Mouse (Mus musculus): Measurements from ENCODE around the gene Wdr27. TPM values are rescaled to one million over a fixed set of nuclear protein-coding genes. Genes with fewer than 3 reads are reported as not detected.
"Not testable (repeated sequence)": the region's sequence is repeated elsewhere in the genome, so short reads cannot be mapped to it uniquely, and the experiment has no call there.

Gene Wdr27
- polyA plus RNA-seq, 1 experiment from 2014 or later = 0.95 TPM

DNA sequence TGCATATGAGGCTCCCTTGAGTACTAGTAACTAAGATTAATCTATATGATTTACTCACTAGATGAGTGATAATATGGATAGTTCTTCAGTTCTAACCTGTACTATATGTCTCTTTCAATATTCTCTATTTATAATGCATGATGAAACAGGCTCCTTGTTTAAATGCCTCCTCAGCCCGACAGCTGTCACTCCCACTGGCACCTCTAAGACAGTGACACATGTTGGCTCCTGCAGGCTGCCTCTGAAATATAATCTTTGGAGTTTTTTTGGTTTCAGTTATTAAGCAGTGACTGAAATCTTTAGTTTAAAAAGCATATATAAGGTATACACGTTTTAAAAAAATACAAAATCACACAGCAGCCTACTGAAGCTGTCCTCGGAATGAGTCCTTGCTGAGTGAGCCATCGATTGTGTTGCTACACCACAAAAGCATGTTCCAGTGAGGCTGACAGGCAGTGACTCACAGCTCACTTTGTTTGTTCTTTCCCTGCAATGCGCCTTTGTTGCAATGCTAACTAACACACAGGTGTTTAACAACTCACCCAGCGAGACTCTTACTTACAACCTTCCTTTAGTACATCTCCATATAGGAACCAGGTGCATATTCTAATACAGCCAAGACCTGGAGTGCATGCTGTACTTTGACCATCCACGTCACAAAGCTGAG is 6.3 kb upstream of the Wdr27 start:
- Histone ChIP-seq H3K36me3 (ENCODE audit: inconsistent target) (peaks cover 43% of the 10 kb centered on the region), H3K4me3 (ENCODE audit: inconsistent target) (no peak overlapping the region), H3K79me2 (ENCODE audit: inconsistent target) (peaks cover 26% of the 10 kb centered on the region), H3K27ac (no peak overlapping the region)
- 91% methylated on average over 7 of the region's 7 CpGs for WGBS (ENCODE audit: missing documents)

DNA sequence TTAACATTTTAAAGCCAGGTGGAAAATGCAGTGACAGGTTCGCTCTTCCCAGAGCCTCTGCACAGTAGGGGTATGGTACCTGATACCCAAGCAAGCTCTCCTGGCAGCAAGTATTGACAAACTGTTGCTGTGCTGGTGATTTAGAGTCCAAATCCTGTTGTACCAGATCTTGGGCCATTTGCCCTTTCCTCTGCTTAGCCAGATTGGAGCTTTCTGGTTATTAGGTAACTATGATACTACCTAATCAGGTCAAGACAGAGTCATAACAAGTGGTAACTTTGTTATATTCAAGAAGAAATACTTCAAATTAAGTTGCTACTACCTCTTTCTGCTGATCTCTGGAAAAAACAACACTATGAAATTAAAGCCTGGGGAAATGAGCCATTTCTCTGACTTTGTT is 1.6 kb upstream of the Wdr27 start:
- 100% methylated on average over 1 of the region's 1 CpGs for WGBS (ENCODE audit: missing documents)
- Histone ChIP-seq H3K79me2 (ENCODE audit: inconsistent target) (peaks cover 38% of the 10 kb centered on the region), H3K27ac (no peak overlapping the region), H3K36me3 (ENCODE audit: inconsistent target) (peaks cover 11% of the 10 kb centered on the region; the same call in 1 of the 2 replicates), H3K4me3 (ENCODE audit: inconsistent target) (no peak overlapping the region)

DNA sequence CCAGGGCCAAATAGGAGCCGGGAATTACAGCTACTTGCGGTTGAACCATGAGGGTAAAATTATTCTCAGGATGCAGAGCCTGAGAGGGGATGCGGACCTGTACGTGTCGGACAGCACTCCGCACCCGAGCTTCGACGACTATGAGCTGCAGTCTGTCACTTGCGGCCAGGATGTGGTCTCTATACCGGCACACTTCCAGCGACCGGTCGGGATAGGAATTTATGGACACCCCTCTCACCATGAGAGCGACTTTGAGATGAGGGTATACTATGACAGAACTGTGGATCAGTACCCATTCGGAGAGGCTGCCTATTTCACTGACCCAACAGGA is 736 bp upstream of the Wdr27 start:
- 16% methylated on average over 16 of the region's 16 CpGs for WGBS (ENCODE audit: missing documents)
- peak overlapping the region; percentile 99 for H3K4me3 ChIP-seq (ENCODE audit: inconsistent target)
- H3K36me3 ChIP-seq (ENCODE audit: inconsistent target) = 0 out of 2 replicates have a peak, but pooled peaks cover 6% of the 10 kb centered on the region
- peak overlapping the region; percentile 67 for H3K27ac ChIP-seq
- H3K79me2 ChIP-seq (ENCODE audit: inconsistent target) = peaks cover 38% of the 10 kb centered on the region

DNA sequence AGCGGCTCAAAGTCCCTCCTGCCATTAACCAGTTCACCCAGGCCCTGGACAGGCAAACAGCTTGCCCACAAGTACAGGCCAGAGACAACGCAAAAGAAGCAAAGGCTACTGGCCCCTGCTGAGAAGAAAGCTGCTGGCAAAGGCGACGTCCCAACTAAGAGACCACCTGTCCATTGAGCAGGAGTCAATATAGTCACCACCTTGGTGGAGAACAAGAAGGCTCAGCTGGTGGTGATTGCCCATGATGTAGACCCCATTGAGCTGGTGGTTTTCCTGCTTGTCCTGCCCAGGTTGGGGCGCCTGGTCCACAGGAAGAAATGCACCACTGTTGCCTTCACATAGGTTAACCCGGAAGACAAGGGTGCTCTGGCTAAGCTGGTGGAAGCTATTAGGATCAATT is 777 bp downstream of the Wdr27 start:
- not testable (repeated sequence) for H3K27ac ChIP-seq; H3K36me3 ChIP-seq (ENCODE audit: inconsistent target)
- H3K4me3 ChIP-seq (ENCODE audit: inconsistent target) = peak overlapping the region; percentile 99
- 68% methylated on average over 6 of the region's 6 CpGs for WGBS (ENCODE audit: missing documents)
- H3K79me2 ChIP-seq (ENCODE audit: inconsistent target) = peaks cover 38% of the 10 kb centered on the region

DNA sequence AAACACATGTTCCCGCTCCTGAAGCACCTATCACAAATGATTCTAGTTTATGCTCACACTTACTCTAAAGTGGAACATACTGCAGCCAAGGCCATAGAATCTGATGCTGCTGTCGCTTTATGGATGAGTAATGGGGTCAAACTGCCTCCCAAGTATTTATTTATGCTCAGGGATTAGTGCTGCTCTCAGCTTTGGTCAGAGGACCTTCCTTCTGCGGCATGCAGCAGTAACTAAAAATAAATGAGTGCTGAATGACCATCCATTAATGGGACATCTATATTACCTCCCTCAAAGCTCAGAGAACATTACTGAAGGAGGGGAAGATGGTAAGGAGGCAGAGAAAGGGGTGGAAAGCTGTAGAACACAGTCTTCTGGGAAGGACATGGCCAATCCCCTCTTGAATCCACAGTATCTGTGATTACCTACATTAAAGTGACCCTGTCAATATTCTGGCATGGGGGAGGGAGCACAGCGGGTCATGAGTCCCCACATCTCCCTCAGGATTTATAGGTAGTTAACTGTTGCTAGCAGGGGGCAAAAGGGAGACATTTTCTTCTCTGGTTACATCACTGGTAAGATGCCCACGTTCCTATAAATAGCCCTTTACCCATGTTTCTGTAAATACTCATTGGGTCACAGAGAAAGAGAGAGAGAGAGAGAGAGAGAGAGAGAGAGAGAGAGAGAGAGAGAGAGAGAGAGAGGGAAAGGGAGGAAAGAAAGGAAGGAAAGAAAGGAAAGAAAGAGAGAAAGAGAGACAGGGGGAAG is 6.9 kb downstream of the Wdr27 start:
- H3K36me3 ChIP-seq (ENCODE audit: inconsistent target) = no peaks in the 10 kb centered on the region
- no peak overlapping the region for H3K27ac ChIP-seq
- WGBS (ENCODE audit: missing documents) = 96% methylated on average over 4 of the region's 5 CpGs
- H3K79me2 ChIP-seq (ENCODE audit: inconsistent target) = no peaks in the 10 kb centered on the region
- no peak overlapping the region for H3K4me3 ChIP-seq (ENCODE audit: inconsistent target)

DNA sequence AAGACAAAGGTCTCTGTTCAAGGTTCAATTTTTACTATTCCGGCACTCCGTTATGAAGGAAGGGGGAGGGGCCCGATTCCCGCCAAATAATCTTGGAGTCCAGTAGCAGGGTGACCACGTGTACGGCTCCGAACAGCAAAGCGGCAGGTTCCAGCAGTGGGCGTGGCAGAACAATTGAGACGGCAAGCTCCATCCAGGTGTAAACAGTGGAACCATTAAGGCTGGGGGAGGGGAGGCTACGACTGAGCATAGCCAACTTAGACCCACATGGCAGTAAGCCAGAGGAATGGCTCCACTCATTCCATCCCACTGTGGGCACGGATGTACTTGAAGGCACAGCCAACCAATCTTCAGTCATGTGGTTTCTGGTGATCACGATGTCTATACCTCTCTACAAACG is 7.7 kb downstream of the Wdr27 start:
- H3K36me3 ChIP-seq (ENCODE audit: inconsistent target); H3K79me2 ChIP-seq (ENCODE audit: inconsistent target); H3K27ac ChIP-seq; H3K4me3 ChIP-seq (ENCODE audit: inconsistent target): not testable (repeated sequence)
- 97% methylated on average over 6 of the region's 14 CpGs for WGBS (ENCODE audit: missing documents)

DNA sequence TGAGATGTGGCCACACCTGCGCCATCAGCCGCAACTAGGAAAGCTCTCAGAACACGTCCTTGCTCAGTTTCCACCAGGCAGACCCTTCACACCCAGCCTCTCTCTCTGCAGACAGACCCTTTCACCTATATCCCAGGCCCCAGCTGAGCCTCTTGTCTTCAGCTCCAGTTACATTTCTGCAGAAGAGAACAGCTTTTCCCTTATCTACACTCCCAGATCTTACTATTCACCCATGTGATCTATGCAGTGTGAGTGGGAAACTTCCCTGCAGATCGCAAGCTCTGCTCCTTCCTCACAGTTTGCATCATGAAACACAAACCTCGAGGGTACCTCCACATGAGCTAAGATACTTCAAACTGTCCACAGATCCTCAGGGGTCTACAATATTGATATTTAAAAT is 11.5 kb downstream of the Wdr27 start:
- no peak overlapping the region for H3K4me3 ChIP-seq (ENCODE audit: inconsistent target)
- no peak overlapping the region for H3K27ac ChIP-seq
- H3K36me3 ChIP-seq (ENCODE audit: inconsistent target) = no peaks in the 10 kb centered on the region
- no peaks in the 10 kb centered on the region for H3K79me2 ChIP-seq (ENCODE audit: inconsistent target)
- 72% methylated on average over 5 of the region's 5 CpGs for WGBS (ENCODE audit: missing documents)

DNA sequence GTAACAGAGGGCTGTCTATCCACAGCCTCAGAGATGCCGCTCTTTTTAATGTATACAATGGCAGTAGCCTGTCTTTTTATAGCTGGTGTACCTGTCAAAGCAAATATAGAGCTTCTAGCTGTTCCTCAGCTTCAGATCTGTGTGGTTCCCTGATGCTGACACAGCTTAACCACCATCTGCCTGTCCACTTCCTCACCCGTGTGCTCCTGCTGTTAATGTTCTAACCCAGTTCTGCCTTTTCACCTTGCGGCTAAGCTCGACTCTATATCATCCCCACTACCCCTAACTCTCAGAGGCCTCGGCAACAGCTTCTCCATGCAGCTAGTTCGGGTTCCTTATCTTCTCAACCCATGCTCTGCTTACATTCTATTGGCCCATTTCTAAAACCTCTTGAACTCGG is 12.3 kb downstream of the Wdr27 start:
- 12% methylated on average over 7 of the region's 7 CpGs for WGBS (ENCODE audit: missing documents)
- Histone ChIP-seq H3K36me3 (ENCODE audit: inconsistent target) (no peaks in the 10 kb centered on the region), H3K4me3 (ENCODE audit: inconsistent target) (no peak overlapping the region), H3K27ac (no peak overlapping the region), H3K79me2 (ENCODE audit: inconsistent target) (no peaks in the 10 kb centered on the region)

DNA sequence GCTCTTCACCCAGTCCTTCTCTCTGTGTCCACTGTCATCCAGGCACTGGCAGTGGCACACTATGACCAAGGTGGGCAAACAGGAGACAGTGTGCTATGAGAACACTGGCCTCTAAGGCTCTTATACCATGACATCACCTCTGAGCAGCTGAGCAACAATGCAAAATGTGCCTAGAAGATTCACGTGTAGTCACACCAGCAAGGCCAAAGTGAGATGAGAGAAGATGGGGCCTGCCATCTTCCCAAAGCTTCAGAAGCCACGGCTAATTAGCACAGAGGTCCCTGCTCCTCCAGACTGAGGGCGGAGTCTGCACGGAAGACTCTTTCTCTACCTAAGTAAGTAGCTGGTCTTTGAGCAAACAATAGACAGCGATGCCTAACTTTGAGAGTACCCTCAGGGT is 14.3 kb downstream of the Wdr27 start:
- Histone ChIP-seq H3K79me2 (ENCODE audit: inconsistent target) (no peaks in the 10 kb centered on the region), H3K4me3 (ENCODE audit: inconsistent target) (no peak overlapping the region), H3K27ac (no peak overlapping the region), H3K36me3 (ENCODE audit: inconsistent target) (no peaks in the 10 kb centered on the region)
- WGBS (ENCODE audit: missing documents) = 95% methylated on average over 5 of the region's 5 CpGs

DNA sequence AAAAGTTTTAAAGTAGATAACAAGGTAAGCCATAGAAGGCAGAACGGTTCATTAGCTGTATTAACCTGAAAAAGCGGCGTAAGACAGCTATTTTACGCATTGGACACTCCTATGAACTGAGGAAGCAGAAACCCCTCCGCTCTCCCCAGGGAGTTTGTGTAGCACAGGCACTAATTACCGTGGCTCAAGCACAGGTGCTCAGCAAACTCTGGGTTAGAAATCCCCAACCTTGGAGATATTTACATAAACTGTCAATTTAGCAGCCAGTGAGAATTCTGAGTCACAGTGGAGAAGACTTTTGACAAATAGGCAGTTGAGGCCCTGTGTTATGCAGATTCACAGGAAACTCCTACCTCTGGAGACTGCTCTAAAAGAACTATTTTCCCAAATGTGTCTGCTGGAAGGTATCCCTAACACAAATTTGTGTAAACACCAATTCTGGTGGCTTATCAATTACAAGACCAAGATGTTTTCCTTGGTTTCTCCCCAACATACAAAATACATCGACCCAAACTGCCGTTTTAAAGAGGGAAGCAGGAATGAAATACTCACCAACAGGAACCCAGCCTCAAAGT is 15.2 kb downstream of the Wdr27 start:
- WGBS (ENCODE audit: missing documents) = 74% methylated on average over 8 of the region's 8 CpGs
- Histone ChIP-seq H3K27ac (no peak overlapping the region), H3K4me3 (ENCODE audit: inconsistent target) (no peak overlapping the region), H3K79me2 (ENCODE audit: inconsistent target) (no peaks in the 10 kb centered on the region), H3K36me3 (ENCODE audit: inconsistent target) (no peaks in the 10 kb centered on the region)

DNA sequence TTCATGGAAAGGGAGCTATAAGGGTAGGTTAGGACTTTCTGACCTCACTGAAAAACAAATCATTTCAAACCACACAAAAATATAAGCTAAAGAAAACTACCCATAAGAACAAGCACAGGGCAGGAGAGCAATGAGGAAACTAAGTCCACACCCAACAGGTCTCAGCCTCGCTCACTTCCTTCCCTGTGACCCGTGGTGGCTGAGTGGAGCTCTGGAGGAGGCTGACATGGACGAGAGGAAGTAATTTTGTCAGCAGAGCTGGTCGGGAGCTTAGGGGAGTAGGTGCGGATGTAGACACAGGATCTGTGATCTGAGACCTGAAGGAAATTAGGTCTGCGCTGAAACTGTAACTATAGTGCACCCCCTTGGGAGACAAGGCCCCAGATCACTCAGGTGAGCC is 21.4 kb downstream of the Wdr27 start:
- 7% methylated on average over 6 of the region's 6 CpGs for whole genome bisulfite sequencing (ENCODE audit: missing documents)
- Histone ChIP-seq H3K36me3 (ENCODE audit: inconsistent target) (no peaks in the 10 kb centered on the region), H3K79me2 (ENCODE audit: inconsistent target) (no peaks in the 10 kb centered on the region), H3K27ac (no peak overlapping the region), H3K4me3 (ENCODE audit: inconsistent target) (no peak overlapping the region)

DNA sequence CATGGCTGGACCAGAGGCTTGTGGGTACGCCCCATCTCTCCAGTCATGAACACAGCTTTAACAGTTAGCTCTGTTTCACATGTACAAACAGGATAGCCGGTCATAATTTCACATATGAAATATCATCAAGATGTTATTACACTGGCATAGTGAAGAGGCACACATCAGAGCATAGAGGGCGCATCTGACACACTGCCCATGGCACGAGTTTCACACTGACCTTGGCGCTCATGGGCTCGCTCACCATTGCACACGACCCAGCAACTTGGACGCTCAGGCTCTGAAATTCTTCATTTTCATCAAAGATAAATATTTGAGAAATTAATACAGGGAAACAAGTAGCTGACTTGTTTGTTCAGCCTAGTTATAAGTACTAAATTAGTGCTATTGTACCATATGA is 25.1 kb downstream of the Wdr27 start:
- H3K27ac ChIP-seq = no peak overlapping the region
- no peak overlapping the region for H3K4me3 ChIP-seq (ENCODE audit: inconsistent target)
- 79% methylated on average over 8 of the region's 8 CpGs for WGBS (ENCODE audit: missing documents)

DNA sequence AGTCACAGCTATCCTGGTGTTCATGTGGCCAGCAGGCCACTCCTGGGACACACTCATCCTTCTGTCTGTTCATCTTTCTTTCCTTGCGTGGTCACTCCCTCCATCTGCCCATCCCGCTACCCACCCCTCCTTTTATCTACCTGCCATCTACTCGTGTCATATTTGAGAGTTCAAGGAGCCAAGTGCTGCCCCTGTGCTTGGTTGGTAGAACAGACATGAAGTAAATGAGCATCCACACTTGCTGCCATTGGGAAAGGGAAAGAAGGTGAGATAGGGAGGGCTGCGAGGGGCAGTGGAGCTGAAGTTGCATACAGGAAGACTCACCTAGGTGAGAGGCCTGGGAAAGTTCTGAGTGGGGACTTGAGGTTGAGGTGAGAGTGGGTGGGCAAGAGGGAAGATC is 28.6 kb downstream of the Wdr27 start:
- H3K79me2 ChIP-seq (ENCODE audit: inconsistent target) = no peaks in the 10 kb centered on the region
- no peak overlapping the region for H3K4me3 ChIP-seq (ENCODE audit: inconsistent target)
- WGBS (ENCODE audit: missing documents) = 94% methylated on average over 4 of the region's 4 CpGs
- H3K27ac ChIP-seq = no peak overlapping the region
- H3K36me3 ChIP-seq (ENCODE audit: inconsistent target) = no peaks in the 10 kb centered on the region

More for the DNA sequence above, 25.1 kb downstream of the Wdr27 start:
- Histone ChIP-seq H3K79me2 (ENCODE audit: inconsistent target) (no peaks in the 10 kb centered on the region), H3K36me3 (ENCODE audit: inconsistent target) (no peaks in the 10 kb centered on the region)

DNA sequence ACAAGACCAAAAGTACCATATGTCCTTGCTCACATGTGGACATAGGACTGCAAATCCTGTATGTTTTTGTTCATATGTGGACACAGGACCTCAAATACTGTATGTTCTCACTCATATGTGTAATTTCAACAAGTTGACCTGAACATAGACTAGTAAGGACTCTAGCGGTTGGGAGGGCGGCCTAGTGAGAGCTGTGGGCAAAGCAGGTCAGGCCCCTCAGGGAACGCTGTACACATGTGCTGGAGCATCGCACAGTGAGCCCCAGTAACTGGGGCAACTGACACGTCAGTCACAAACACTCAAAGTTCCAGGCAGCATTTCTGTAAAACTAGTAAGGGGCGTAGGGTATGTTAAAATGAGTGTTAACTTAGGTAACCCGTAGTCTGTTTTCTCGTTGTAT is 30.0 kb downstream of the Wdr27 start:
- no peak overlapping the region for H3K27ac ChIP-seq
- no peak overlapping the region for H3K4me3 ChIP-seq (ENCODE audit: inconsistent target)
- H3K36me3 ChIP-seq (ENCODE audit: inconsistent target) = no peaks in the 10 kb centered on the region
- WGBS (ENCODE audit: missing documents) = 93% methylated on average over 8 of the region's 8 CpGs
- no peaks in the 10 kb centered on the region for H3K79me2 ChIP-seq (ENCODE audit: inconsistent target)

DNA sequence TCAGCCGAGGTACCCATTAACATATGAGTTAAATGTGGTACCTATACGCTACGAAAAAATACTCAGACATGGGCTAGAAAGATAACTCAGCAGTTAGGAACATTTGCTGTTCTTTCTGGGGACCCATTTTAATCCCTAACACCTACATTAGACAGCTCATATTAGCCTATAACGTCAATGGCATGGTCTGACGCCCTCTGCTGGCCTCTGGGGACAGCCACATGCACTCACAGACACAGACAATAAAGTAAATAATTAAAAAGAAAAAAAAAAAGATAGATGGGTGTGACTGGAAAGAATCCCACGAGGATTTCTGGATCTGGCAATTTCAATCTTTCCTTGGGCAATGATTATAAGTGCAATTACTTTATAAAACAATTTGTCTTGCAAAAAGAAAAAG is 30.5 kb downstream of the Wdr27 start:
- no peaks in the 10 kb centered on the region for H3K79me2 ChIP-seq (ENCODE audit: inconsistent target)
- 62% methylated on average over 6 of the region's 6 CpGs for WGBS (ENCODE audit: missing documents)
- no peaks in the 10 kb centered on the region for H3K36me3 ChIP-seq (ENCODE audit: inconsistent target)
- no peak overlapping the region for H3K4me3 ChIP-seq (ENCODE audit: inconsistent target)
- H3K27ac ChIP-seq = no peak overlapping the region
